Mouse (Mus musculus): ENCODE measurements at regions not wholly inside any gene's neighbourhood (a gene's known extent, or its start where the extent isn't known, plus 50 kb on each side); places are given as distances from the start of the nearest gene placed in this dataset.
A peak's percentile ranks its signal among the peaks of the same experiment; 100 is the strongest.

GRCm38 (mm10) chr12:17113465-17114177, 63.1 kb downstream of the Kcnf1 start:
- no peak for DNase-seq

DNA sequence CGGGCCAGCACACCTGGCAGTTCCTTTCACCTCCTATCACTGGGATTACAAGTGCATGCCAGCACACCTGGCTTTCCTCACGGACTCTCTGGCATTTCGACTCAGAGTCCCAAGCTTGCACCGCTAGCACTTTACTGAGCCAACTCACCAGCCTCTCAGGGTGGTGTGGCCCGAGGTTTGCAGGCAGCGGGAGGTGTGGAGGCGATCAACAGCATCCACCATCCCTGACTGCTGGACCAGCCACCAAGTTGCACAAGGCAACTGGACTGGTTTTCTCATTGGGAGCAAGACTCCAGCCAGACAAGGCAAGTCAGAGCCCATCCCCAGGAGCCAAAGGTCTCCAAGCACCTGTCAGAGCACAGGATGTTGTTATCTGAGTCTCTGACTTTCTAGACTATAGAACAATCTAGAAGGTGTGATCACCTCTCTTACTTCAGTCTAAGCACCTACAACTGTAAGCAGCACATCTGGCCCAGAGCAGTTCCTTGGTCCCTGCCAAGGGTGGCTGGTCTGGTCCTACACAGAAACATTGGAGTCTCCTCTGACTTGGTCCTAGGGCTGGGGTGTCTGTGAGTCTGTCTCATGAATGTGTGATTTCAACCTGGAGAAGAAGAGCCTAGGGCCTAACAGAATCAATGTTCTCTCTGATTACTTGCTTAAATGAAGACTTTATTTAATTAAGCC, 63.8 kb downstream of the Kcnf1 start:
- DNase-seq, result no peak

- no peak for DNase-seq
These were observed 70.5 kb downstream of the Kcnf1 start for GRCm38 (mm10) chr12:17106220-17106619.

DNA sequence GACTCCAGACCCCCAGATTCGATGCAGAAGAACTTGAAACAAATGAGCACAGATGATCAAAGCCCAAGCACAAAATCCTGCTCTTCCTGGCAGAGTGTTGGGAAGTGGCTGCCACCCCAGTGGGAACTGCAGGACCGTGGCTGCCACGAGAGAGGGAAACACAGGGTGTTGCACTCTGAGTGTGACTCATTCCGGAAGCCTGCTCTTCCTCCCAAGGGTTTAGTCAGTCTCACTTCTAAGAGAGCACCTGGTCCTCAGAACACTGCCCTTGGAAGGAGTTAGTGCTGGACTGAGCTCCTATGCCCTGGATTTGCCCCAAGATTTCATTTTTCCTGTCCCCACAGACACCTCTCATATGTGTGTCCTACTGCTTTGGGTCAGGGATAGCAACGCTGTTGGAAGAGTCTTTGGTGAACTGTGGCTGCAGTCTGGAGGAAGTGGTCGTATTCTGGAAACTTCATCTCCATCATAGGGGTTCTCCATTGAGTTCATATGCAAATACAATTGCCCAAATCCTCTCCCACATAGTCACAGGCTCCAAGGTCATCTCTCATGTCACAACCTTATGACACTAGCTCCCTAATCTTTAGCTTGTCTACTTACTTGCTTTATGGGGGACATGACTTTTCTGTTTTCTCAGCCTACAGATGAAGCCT, 71.5 kb downstream of the Kcnf1 start:
- DNase-seq, result no peak

DNA sequence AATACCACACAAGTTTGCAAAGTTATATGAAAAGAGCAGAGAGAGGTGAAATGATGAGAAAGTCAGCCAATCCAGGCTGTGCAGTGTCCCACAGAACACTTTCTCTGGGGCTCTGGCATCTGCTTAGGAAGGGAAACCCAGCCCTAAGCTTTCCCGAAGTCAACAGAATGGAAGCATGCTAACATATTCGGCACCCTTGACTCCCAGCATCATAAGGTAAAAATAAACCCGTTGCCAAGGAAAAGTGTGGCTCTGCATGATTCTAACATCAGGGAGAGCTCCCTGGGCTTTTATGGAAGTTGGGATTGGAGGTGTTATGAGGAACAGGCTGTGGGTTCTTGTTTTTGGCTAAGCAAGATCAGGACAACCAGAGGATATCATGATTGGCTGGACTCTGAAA, 74.8 kb downstream of the Kcnf1 start:
- DNase-seq, result no peak

DNA sequence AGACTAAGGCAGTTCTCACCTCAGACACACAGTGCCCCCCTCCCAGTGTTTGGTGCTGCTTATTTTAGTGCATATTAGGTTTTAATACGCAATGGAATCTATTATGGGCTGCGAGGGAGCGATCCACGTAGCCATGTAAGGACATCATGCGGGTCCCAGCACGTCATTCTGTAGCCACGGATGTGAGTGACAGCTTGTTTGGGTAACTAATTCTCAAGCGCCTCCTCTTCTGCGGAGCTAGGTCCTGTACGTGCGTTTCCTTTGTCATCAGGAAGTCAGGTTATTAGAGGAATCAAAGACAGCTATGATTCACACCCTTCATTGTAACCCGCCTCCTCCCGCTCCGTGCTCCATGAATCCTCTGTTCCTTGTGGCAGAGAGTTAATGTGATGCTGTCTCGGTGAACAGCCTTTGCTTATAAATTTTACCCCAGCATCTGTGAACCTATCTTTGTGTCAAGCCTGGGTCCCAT, 78.9 kb downstream of the Kcnf1 start:
- no peak for DNase-seq

- DNase-seq, result no peak
These were observed 81.9 kb downstream of the Kcnf1 start for GRCm38 (mm10) chr12:17094758-17095157.

DNA sequence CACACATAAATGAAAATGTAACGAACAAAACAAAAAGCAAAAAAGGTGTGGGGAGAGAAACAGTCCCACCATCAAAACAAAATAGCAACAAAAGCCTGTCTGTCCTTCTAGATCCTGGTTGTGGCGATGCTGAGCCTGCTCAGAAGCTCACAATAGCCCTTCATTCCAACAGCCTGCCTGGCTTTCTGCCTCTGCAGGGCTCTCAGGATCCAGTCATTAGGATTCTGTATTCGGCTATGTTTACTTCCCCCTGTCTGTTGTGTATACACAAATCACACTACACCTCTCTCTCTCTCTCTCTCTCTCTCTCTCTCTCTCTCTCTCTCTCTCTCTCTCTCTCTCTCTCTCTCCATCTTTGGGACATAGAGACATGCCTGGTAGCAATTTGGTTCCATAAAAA, 82.2 kb upstream of the 2410004P03Rik start:
- peak; percentile 26 for DNase-seq

GRCm38 (mm10) chr12:17091058-17091457, 79.5 kb upstream of the 2410004P03Rik start:
- no peak for DNase-seq

DNA sequence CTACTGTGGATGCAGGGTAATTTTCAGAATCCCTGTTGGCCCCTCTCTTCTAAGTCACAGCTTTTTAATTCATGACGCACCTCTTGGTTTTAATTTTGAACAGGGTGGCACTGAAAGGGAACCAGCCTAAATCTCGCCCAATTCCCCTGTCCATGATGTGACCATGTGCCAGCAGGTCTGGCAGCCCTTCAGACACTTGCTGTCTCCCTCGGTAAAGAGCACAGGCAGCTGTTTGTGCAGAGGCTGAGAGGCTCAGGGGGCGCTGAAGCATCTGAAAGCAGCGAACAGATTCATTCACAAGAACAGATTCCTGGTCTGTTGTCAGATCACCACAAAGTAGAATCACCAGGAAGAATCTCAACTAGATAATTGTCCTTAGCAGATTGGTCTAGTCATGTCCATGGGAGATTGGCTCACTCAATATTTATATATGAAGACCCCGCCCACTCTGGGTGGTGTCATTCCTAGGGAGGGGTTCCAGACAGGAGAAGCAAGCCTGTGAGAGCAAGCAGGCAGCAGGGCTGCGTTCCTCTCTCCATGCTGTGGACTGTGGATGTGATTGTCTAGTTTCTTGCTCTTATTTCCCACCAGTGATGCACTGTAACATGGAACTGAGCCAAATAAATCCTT, 78.3 kb upstream of the 2410004P03Rik start:
- DNase-seq, result no peak

- no peak for DNase-seq
These were observed 75.9 kb upstream of the 2410004P03Rik start for GRCm38 (mm10) chr12:17087388-17087787.

GRCm38 (mm10) chr12:17085209-17085574, 73.7 kb upstream of the 2410004P03Rik start:
- DNase-seq, result no peak

DNA sequence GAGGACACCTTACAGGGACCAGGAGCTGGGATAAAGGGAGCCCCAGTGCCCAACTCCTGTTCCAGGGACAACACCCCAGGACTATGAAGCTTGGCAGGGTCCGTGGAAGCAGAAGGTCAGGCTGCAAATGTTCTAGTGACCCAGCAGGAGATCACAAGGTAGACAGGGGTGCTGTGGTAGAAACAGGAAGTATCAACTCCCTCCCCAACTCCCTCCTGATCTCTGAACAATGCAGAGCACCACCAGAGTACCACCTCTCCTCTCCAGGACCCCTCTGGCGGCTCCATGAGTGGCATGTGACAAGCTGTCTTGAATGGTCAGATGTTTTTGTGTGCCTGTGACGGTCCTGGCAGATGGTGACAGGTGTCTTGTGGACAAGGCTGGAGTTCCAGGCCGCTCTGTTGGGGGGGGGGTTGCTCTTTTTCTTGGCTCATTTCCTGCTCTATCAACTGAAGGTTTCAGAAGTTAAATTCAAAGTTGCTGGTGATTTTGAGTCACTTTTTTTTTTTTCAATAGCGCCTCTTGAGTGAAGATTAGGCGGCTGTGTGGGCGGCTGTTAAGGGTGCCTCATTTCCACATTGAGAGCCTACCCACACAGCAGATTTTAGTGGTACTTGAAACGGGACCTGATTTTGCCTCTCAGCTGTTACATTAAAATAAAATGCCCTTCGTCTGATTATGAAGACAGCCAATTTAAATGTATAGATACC, 73.1 kb upstream of the 2410004P03Rik start:
- DNase-seq, result no peak

- no peak for DNase-seq
These were observed 60.3 kb upstream of the 2410004P03Rik start for GRCm38 (mm10) chr12:17071691-17072454.

GRCm38 (mm10) chr12:17069808-17070207, 58.3 kb upstream of the 2410004P03Rik start:
- DNase-seq, result no peak

- DNase-seq, result no peak
These were observed 57.6 kb upstream of the 2410004P03Rik start for GRCm38 (mm10) chr12:17069161-17069560.

DNA sequence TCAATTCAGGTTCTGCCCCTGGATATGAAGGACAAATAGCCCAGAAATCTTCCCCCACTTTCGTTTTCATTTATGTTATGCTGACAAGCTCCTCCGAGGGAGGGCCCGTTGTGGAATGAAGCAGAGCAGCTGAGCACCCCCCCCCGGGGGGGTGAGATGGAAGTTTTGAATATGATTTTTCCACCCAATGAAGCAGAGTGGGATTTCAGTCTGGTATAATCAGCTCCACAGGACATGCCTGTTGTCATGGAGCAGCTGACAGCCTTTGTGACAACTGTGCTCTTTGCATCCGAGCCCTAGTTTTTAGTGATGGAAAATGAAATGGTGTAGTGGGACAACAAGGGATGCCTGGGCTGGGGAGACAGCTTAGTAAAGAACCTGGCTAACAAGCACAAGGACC, 52.4 kb upstream of the 2410004P03Rik start:
- DNase-seq, result no peak
